Mouse (Mus musculus) kidney, adult 2 months (tissue): ENCODE results near the gene Tmem94.

Experiments
- CTCF ChIP-seq: fragments of 200-500 bp; conservative IDR thresholded peaks from 2 replicates; pipeline ENCODE4 v1.5.1; 2011; ENCODE audit warnings: low read depth, mild to moderate bottlenecking, control low read depth, low read length, moderate library complexity, mixed read lengths; ENCODE audit not compliant: insufficient read depth, insufficient read length
- POLR2A ChIP-seq: fragments of 200-500 bp; IDR thresholded peaks from one replicate; pipeline ENCODE4 v1.6.1; 2011; ENCODE audit warnings: low read depth, low read length, control low read depth

- no peak for TF ChIP-seq CTCF
- no peak for TF ChIP-seq POLR2A
Measured at GRCm38 (mm10) chr11:115821001-115821400, 55.8 kb downstream of the Tmem94 start.
